Mouse (Mus musculus) liver, postnatal 0 days (tissue): ENCODE measurements around the gene Pip4k2b. TPM values are rescaled to one million over a fixed set of nuclear protein-coding genes. Genes with fewer than 3 reads are reported as not detected.

Source experiments
- ATAC-seq: fragments of 200-750 bp; cut with Nextera tagmentation; 2 replicates; pipeline ENCODE4 v1.8.0; 2017; ENCODE audit warnings: mild to moderate bottlenecking, moderate library complexity
- DNase-seq: peaks from one replicate; pipeline ENCODE4 v3.0.0-alpha.2; 2016
- H3K27ac ChIP-seq: fragments of 300-500 bp; sonication (generic); 2 replicates; pipeline ENCODE4 v1.5.1; 2014; ENCODE audit warnings: antibody characterized with exemption, moderate library complexity, mild to moderate bottlenecking, low read depth
- H3K27me3 ChIP-seq: fragments of 300-500 bp; sonication (generic); 2 replicates; pipeline ENCODE4 v1.6.1; 2014; ENCODE audit warnings: low read length, control low read depth, mixed read lengths; ENCODE audit not compliant: insufficient read depth
- H3K36me3 ChIP-seq: fragments of 300-500 bp; sonication (generic); replicated peaks from 2 replicates; pipeline ENCODE4 v1.6.1; 2014; ENCODE audit warnings: mild to moderate bottlenecking, control low read depth, low read length, moderate library complexity, mixed read lengths; ENCODE audit not compliant: insufficient read depth
- H3K4me1 ChIP-seq: fragments of 300-500 bp; sonication (generic); 2 replicates; pipeline ENCODE4 v1.6.1; 2014; ENCODE audit warnings: antibody characterized with exemption, mild to moderate bottlenecking, control low read depth; ENCODE audit not compliant: insufficient read depth
- H3K4me2 ChIP-seq: fragments of 300-500 bp; sonication (generic); 2 replicates; pipeline ENCODE4 v1.6.1; 2014; ENCODE audit warnings: low read depth, mild to moderate bottlenecking, low read length, moderate library complexity, mixed read lengths
- H3K4me3 ChIP-seq: fragments of 300-500 bp; sonication (generic); 2 replicates; pipeline ENCODE4 v1.5.1; 2014; ENCODE audit warnings: low read depth, low read length
- H3K9ac ChIP-seq: fragments of 300-500 bp; sonication (generic); replicated peaks from 2 replicates; pipeline ENCODE4 v1.6.1; 2014; ENCODE audit warnings: mild to moderate bottlenecking, moderate library complexity
- H3K9me3 ChIP-seq: fragments of 300-500 bp; sonication (generic); 2 replicates; pipeline ENCODE4 v1.6.1; 2016; ENCODE audit warnings: mild to moderate bottlenecking, control low read depth, low read length, mixed read lengths
- CTCF ChIP-seq: sonication (generic); IDR thresholded peaks from 2 replicates; pipeline ENCODE4 v1.5.1; 2016; ENCODE audit warnings: antibody characterized with exemption, low read depth
- EP300 ChIP-seq: IDR thresholded peaks from 2 replicates; pipeline ENCODE4 v1.6.1; 2016; ENCODE audit warnings: antibody characterized with exemption, low read depth, mild to moderate bottlenecking
- WGBS: fragments of 180-500 bp; shearing (Covaris S2); extraction: QIAGEN DNeasy Blood & Tissue Kit; methylation state at CpG from one replicate; pipeline ENCODE4 v1.1.7; 2014; ENCODE audit not compliant: insufficient replicate concordance; 5-methylcytosine and 5-hydroxymethylcytosine counted together
- polyA plus RNA-seq: library from polyadenylated mRNA; unstranded; fragments of >200 nt; fragmentation: Nextera tagmentation; extraction: Ambion mirVana; gene quantifications from 2 replicates; pipeline ENCODE4 v1.2.1, GENCODE M21; 2015

The Pip4k2b gene
- polyA plus RNA-seq, 1 experiment from 2014 or later: 0.59 TPM

- peak within 1 kb of the TSS; percentile 44 for H3K27ac ChIP-seq
- H3K36me3 ChIP-seq: peaks cover 43% of the 10 kb centered on the region
- H3K4me2 ChIP-seq: no peak within 1 kb of the TSS
- H3K9ac ChIP-seq: no peak within 1 kb of the TSS
- 57% methylated on average over 17 of the region's 17 CpGs for WGBS
- H3K27me3 ChIP-seq: no peaks in the 10 kb centered on the region
- ATAC-seq (no peak), DNase-seq (no peak)
- no peaks in the 10 kb centered on the region for H3K9me3 ChIP-seq
- TF ChIP-seq CTCF (no peak), EP300 (no peak)
- peaks cover 9% of the 10 kb centered on the region for H3K4me1 ChIP-seq
- H3K4me3 ChIP-seq: no peak within 1 kb of the TSS
These were observed 31.4 kb upstream of the Pip4k2b start, which contains the start of gene 1700001P01Rik for GRCm38 (mm10) chr11:97775808-97776496. Gene 1700001P01Rik, minus strand, starts transcription at chr11:97775918.

GRCm38 (mm10) chr11:97775186-97775585 is 30.7 kb upstream of the Pip4k2b start:
- H3K27me3 ChIP-seq: no peaks in the 10 kb centered on the region
- H3K4me1 ChIP-seq: peaks cover 4% of the 10 kb centered on the region
- H3K36me3 ChIP-seq: peaks cover 36% of the 10 kb centered on the region
- no peaks in the 10 kb centered on the region for H3K9me3 ChIP-seq
- no peak overlapping the region for H3K4me3 ChIP-seq
- TF ChIP-seq CTCF (no peak), EP300 (no peak)
- no peak for ATAC-seq
- no peak overlapping the region for H3K27ac ChIP-seq
- DNase-seq: no peak
- no peak overlapping the region for H3K9ac ChIP-seq
- 78% methylated on average over 13 of the region's 13 CpGs for WGBS
- no peak overlapping the region for H3K4me2 ChIP-seq

- no peak for ATAC-seq
- DNase-seq: no peak
- Histone ChIP-seq H3K36me3 (peaks cover 2% of the 10 kb centered on the region; the same call in 1 of the 2 replicates), H3K9ac (no peak overlapping the region), H3K4me3 (no peak overlapping the region), H3K9me3 (no peaks in the 10 kb centered on the region), H3K4me1 (peaks cover 3% of the 10 kb centered on the region; the same call in 1 of the 2 replicates), H3K4me2 (no peak overlapping the region), H3K27me3 (no peaks in the 10 kb centered on the region), H3K27ac (no peak overlapping the region)
- 72% methylated on average over 14 of the region's 14 CpGs for whole genome bisulfite sequencing
- no peak for TF ChIP-seq EP300
- TF ChIP-seq CTCF: no peak
These were observed 26.9 kb upstream of the Pip4k2b start for GRCm38 (mm10) chr11:97771410-97771809.

GRCm38 (mm10) chr11:97769704-97770103 is 25.2 kb upstream of the Pip4k2b start:
- Histone ChIP-seq H3K4me2 (no peak overlapping the region), H3K4me3 (no peak overlapping the region), H3K36me3 (no peaks in the 10 kb centered on the region), H3K4me1 (peaks cover 13% of the 10 kb centered on the region; the same call in 1 of the 2 replicates), H3K27me3 (no peaks in the 10 kb centered on the region), H3K27ac (no peak overlapping the region), H3K9me3 (no peaks in the 10 kb centered on the region), H3K9ac (no peak overlapping the region)
- 25% methylated on average over 2 of the region's 2 CpGs for WGBS
- TF ChIP-seq CTCF: no peak
- TF ChIP-seq EP300: no peak
- ATAC-seq (no peak), DNase-seq (no peak)

- Histone ChIP-seq H3K9ac (peak within 1 kb of the TSS; percentile 97), H3K27ac (peak within 1 kb of the TSS; percentile 91), H3K9me3 (no peaks in the 10 kb centered on the region), H3K4me1 (peaks cover 13% of the 10 kb centered on the region; the same call in 1 of the 2 replicates), H3K4me2 (peak within 1 kb of the TSS; percentile 94), H3K27me3 (no peaks in the 10 kb centered on the region), H3K4me3 (peak within 1 kb of the TSS; percentile 94), H3K36me3 (peaks cover 19% of the 10 kb centered on the region)
- TF ChIP-seq EP300 (peak; percentile 51; the same call in 1 of the 2 replicates), CTCF (no peak)
- ATAC-seq: peak; percentile 98
- under 1% methylated on average over 38 of the region's 38 CpGs for WGBS
- DNase-seq: peak; percentile 96
These were observed 21.8 kb upstream of the Pip4k2b start, which contains the start of gene Cwc25 for GRCm38 (mm10) chr11:97766154-97766881. Gene Cwc25, minus strand, starts transcription at chr11:97766556.

GRCm38 (mm10) chr11:97761638-97762037 is 17.1 kb upstream of the Pip4k2b start:
- TF ChIP-seq EP300 (no peak), CTCF (peak; percentile 45)
- H3K36me3 ChIP-seq: peaks cover 40% of the 10 kb centered on the region
- H3K4me2 ChIP-seq: no peak overlapping the region
- no peak overlapping the region for H3K4me3 ChIP-seq
- H3K27me3 ChIP-seq: no peaks in the 10 kb centered on the region
- no peaks in the 10 kb centered on the region for H3K9me3 ChIP-seq
- ATAC-seq (no peak), DNase-seq (no peak)
- peaks cover 10% of the 10 kb centered on the region; the same call in 1 of the 2 replicates for H3K4me1 ChIP-seq
- no peak overlapping the region for H3K27ac ChIP-seq
- no peak overlapping the region for H3K9ac ChIP-seq
